11 mouse cellular contexts compared by ENCODE assay signal in genomic region chr7:35668066-35669041, GRCm38 (mm10). TPM values are rescaled to one million over a fixed set of nuclear protein-coding genes. Genes with fewer than 3 reads are reported as not detected.
DNase-seq lines count a peak whose midpoint lies in the region; ATAC-seq and TF ChIP-seq lines count a peak whose summit lies in the region.
"Had no signal": no experiment of that assay in that cellular context is flagged by ENCODE, and none has a peak within 500 bp of the region (broad histone marks: within the 10 kb centered on the region; RNA-seq: fewer than 3 reads in every experiment).

No protein-coding gene starts in this region.

- H3K36me3 ChIP-seq in hindbrain, embryonic 10.5 days = no peaks in the 10 kb centered on the region
- no peaks in the 10 kb centered on the region for H3K36me3 ChIP-seq in midbrain, embryonic 15.5 days (replicated peaks)
- no peaks in the 10 kb centered on the region for H3K36me3 ChIP-seq in liver, embryonic 11.5 days (ENCODE audit: control insufficient read depth, insufficient read depth, low read length)
- H3K36me3 ChIP-seq in stomach, postnatal 0 days (ENCODE audit: control insufficient read depth, insufficient read depth, low read length) = no peaks in the 10 kb centered on the region

- peak; percentile 80 for ATAC-seq in midbrain, embryonic 15.5 days (replicated peaks)
- ATAC-seq in liver, embryonic 11.5 days (replicated peaks; ENCODE audit: low FRiP score) = no peak
- no peak for ATAC-seq in stomach, postnatal 0 days (ENCODE audit: low FRiP score, low TSS enrichment)
- ATAC-seq: liver, postnatal 0 days had no signal

- no peak for TF ChIP-seq EP300 in stomach, postnatal 0 days (optimal IDR thresholded peaks at IDR 0.05)

- H3K4me3 ChIP-seq in hindbrain, embryonic 10.5 days = no peak overlapping the region
- H3K4me3 ChIP-seq in midbrain, embryonic 15.5 days = no peak overlapping the region
- H3K4me3 ChIP-seq in liver, embryonic 11.5 days (ENCODE audit: low read depth, low read length) = no peak overlapping the region
- no peak overlapping the region for H3K4me3 ChIP-seq in stomach, postnatal 0 days (ENCODE audit: low read depth, low read length)

- no peak overlapping the region for H3K9ac ChIP-seq in midbrain, embryonic 15.5 days
- no peak overlapping the region for H3K9ac ChIP-seq in liver, embryonic 11.5 days (ENCODE audit: low read depth, low read length)
- no peak overlapping the region for H3K9ac ChIP-seq in stomach, postnatal 0 days (ENCODE audit: low read length)
- H3K9ac ChIP-seq: liver, postnatal 0 days had no signal

- no peaks in the 10 kb centered on the region for H3K27me3 ChIP-seq in hindbrain, embryonic 10.5 days (ENCODE audit: insufficient read depth, poor library complexity, severe bottlenecking)
- no peaks in the 10 kb centered on the region for H3K27me3 ChIP-seq in midbrain, embryonic 15.5 days (replicated peaks)
- H3K27me3 ChIP-seq in liver, embryonic 11.5 days (replicated peaks; ENCODE audit: control insufficient read depth, insufficient read depth, low read length) = no peaks in the 10 kb centered on the region
- no peaks in the 10 kb centered on the region for H3K27me3 ChIP-seq in stomach, postnatal 0 days (ENCODE audit: control insufficient read depth, insufficient read depth, low read length)

- peak overlapping the region; percentile 22 for H3K4me2 ChIP-seq in midbrain, embryonic 15.5 days
- no peak overlapping the region for H3K4me2 ChIP-seq in liver, embryonic 11.5 days
- no peak overlapping the region for H3K4me2 ChIP-seq in stomach, postnatal 0 days (replicated peaks; ENCODE audit: low read depth)

- peak overlapping the region; percentile 85 for H3K27ac ChIP-seq in hindbrain, embryonic 10.5 days
- peak overlapping the region; percentile 68 for H3K27ac ChIP-seq in midbrain, embryonic 15.5 days
- no peak overlapping the region for H3K27ac ChIP-seq in liver, embryonic 11.5 days (ENCODE audit: low read depth, low read length)
- no peak overlapping the region for H3K27ac ChIP-seq in stomach, postnatal 0 days (replicated peaks)

- no peaks in the 10 kb centered on the region for H3K9me3 ChIP-seq in hindbrain, embryonic 10.5 days
- no peaks in the 10 kb centered on the region for H3K9me3 ChIP-seq in midbrain, embryonic 15.5 days
- no peaks in the 10 kb centered on the region for H3K9me3 ChIP-seq in liver, embryonic 11.5 days (ENCODE audit: control insufficient read depth, low read length)
- H3K9me3 ChIP-seq in stomach, postnatal 0 days (ENCODE audit: control insufficient read depth, low read length) = no peaks in the 10 kb centered on the region

- 30% methylated on average over 18 of the region's 18 CpGs for WGBS in hindbrain, embryonic 10.5 days
- WGBS in midbrain, embryonic 15.5 days = 11% methylated on average over 18 of the region's 18 CpGs
- 72% methylated on average over 18 of the region's 18 CpGs for WGBS in liver, embryonic 11.5 days
- WGBS in stomach, postnatal 0 days = 61% methylated on average over 18 of the region's 18 CpGs

- TF ChIP-seq CTCF in stomach, postnatal 0 days (IDR thresholded peaks at IDR 0.05; ENCODE audit: low read depth) = no peak

- peak; percentile 39 for DNase-seq in brain, adult 2 months (ENCODE audit: low read depth, low spot score)
- peak; percentile 76 for DNase-seq in embryo, embryonic 11 days
- peak; percentile 73 for DNase-seq in hindbrain, embryonic 10.5 days (ENCODE audit: low spot score)
- DNase-seq in liver, embryonic 11.5 days (ENCODE audit: low spot score) = no peak
- no peak for DNase-seq in testis, postnatal 14 days (ENCODE audit: low spot score)
- no peak for DNase-seq in stomach, postnatal 0 days (ENCODE audit: low spot score)
- no peak for DNase-seq in heart, postnatal 4 days
- DNase-seq: gastrocnemius, postnatal 36 days; heart, postnatal 14 days; liver, postnatal 0 days had no signal

- H3K4me1 ChIP-seq in hindbrain, embryonic 10.5 days (replicated peaks) = peaks cover 51% of the 10 kb centered on the region
- H3K4me1 ChIP-seq in midbrain, embryonic 15.5 days = peaks cover 19% of the 10 kb centered on the region
- H3K4me1 ChIP-seq in liver, embryonic 11.5 days (replicated peaks; ENCODE audit: control insufficient read depth, insufficient read depth, low read length) = no peaks in the 10 kb centered on the region
- H3K4me1 ChIP-seq in stomach, postnatal 0 days (replicated peaks; ENCODE audit: control insufficient read depth, insufficient read depth) = no peaks in the 10 kb centered on the region

RNA-seq across cellular contexts. Expression of gene Pdcd5, which starts 21.0 kb away (rescaled TPM):
- polyA plus RNA-seq in hindbrain, embryonic 10.5 days (2016; fragmentation: Nextera tagmentation; extraction: Ambion mirVana) = 300 and 302 TPM in 2 replicates
- 235 and 241 TPM in 2 replicates for polyA plus RNA-seq in midbrain, embryonic 15.5 days (2015; fragmentation: Nextera tagmentation; extraction: Ambion mirVana)
- polyA plus RNA-seq in liver, embryonic 11.5 days (2014; fragmentation: Nextera tagmentation; extraction: Ambion mirVana) = 284 and 301 TPM in 2 replicates
- 190 and 196 TPM in 2 replicates for polyA plus RNA-seq in stomach, postnatal 0 days (2015; fragmentation: Nextera tagmentation; extraction: Ambion mirVana)
- 100 to 1,000 TPM; 130 to 142 TPM for total RNA-seq in heart, postnatal 4 days (2021)

Comparison
In these comparisons a context has a peak if more than half of its experiments do, and no peak if none do; other contexts are left out.
1. DNase-seq: peak in brain, adult 2 months (single experiment), embryo, embryonic 11 days (single experiment) and hindbrain, embryonic 10.5 days (single experiment); none in liver, embryonic 11.5 days (single experiment), testis, postnatal 14 days (single experiment), stomach, postnatal 0 days (single experiment) and heart, postnatal 4 days (single experiment).
2. H3K27ac ChIP-seq: peak in hindbrain, embryonic 10.5 days (single experiment) and midbrain, embryonic 15.5 days (single experiment); none in liver, embryonic 11.5 days (single experiment) and stomach, postnatal 0 days (single experiment).